Mouse (Mus musculus): Measurements from ENCODE around the gene Trim8.

The Trim8 gene

DNA sequence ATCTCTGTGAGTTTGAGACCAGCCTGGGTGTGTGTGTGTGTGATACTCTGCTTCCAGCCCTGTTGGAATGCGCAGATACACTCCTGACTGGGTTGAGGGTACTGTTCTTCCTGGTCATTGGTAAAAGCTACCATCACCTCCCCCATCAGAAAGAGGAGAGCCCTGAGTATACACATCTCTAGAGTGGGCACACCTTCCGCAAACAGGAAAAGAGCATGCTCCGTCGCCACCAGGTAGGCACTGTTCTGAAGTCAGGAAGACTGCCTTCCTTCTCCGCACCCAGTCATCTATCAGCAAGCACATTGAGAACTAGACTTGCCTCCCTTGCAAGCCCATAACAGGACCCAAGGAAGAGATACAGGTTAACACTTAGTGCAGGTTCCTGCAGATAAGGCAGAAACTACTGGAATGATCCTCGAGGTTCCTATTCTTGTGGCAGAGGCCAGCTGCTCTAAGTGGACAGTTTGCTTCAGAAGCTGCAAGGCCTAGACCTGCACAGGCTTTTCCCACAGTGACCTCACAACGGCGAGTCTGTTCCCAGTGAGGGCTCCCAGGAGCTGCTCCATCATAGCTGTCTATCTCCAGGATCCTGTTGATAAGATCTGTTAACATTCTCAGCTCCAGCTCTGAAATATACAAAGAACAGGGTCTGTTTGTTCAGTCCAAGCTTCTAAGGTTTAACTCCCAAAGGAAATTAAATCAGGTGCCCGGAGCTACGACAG lies 20.7 kb upstream of the Trim8 start:
- no peak for DNase-seq

- DNase-seq, result no peak
Measured at GRCm38 (mm10) chr19:46481352-46481751, 20.1 kb upstream of the Trim8 start.

GRCm38 (mm10) chr19:46481756-46482155 lies 19.7 kb upstream of the Trim8 start:
- DNase-seq, result peak in 1 of 2 experiments; percentile 25

DNA sequence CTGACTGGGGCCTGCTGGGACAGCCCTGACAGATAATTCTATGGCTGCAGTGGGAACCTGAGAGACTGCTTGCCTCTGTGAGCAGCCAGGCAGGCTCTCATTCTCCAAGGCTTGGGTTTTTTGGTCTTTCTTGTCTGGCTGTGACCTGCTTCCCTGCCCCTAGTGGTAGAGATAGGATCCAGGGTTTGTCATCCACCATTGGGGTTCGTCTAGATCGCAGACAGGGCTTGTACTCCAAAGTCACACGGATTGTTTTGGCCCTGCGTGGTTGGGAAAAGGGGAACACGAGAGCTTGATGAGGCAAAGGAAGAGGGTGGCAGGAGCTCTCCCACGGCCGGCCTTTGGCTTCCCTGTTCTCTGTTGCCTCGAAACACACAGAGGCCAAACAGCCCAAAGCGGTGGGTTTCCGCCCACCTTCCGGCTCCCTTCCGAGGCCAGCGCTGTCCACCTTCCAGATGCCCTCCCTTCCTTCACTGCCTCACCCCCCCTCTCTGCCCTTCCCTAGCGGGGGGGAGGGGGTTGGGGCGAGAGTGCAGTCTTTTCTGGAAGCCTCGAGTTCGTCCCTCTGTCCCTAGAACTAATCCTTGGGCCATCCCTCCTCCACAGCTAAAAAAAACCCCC lies 18.5 kb upstream of the Trim8 start:
- peak in 1 of 2 experiments; percentile 52 for DNase-seq

DNA sequence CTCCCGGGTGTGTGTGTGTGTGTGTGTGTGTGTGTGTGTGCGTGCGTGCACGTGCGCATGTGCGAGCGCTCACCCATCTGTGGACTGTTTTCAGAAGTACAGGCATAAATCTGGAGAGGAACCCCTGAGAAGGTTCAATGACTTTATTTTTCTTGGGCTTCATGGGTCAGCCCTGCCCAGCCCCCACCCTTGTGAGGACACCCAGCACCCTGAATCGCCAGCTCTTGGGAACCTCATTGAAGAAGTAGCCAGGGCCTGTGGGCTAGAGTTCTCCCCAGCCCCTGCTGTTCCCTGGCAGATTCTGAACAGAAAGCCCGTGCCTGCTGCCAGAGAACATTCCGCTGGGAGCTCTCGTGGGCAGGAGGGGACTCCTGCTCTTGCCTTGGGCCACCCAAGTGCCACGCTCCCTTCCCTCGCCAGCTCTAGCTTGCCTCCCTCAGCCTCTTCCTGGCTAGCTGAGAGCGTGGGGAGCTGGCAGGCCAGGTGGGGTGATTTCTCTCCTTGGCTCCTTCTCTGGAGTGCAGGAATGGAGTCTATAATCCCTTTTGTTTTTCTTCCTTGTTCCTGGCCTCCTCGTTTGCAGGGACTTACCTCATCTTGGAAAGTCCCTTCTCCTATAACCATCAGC lies 17.7 kb upstream of the Trim8 start:
- peak; percentile 69 to 81 for DNase-seq

GRCm38 (mm10) chr19:46484518-46484917 lies 17.0 kb upstream of the Trim8 start:
- DNase-seq, result peak; percentile 90 to 91

GRCm38 (mm10) chr19:46485847-46486246 lies 15.7 kb upstream of the Trim8 start:
- no peak for DNase-seq

GRCm38 (mm10) chr19:46486709-46487108 lies 14.8 kb upstream of the Trim8 start:
- no peak for DNase-seq

DNA sequence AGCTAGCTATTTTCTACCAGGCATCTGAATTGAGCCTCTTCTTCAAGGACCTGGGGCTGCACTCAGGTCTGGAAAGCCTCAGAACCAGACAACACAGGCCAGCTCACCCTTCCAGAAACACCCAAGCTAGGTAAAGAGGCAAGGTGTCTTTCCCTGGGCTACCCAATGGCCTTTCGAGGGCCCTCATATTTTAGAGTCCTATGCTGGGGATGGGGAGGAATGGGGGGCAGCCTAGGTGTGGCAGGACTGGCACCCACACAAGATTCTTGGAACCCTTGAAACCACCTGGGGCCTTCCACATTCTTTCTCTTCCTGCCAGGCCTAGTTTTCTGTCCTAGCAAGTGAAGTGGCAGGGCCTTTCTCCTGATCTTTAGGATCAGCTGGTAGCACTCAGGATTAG lies 12.1 kb upstream of the Trim8 start:
- DNase-seq, result no peak

DNA sequence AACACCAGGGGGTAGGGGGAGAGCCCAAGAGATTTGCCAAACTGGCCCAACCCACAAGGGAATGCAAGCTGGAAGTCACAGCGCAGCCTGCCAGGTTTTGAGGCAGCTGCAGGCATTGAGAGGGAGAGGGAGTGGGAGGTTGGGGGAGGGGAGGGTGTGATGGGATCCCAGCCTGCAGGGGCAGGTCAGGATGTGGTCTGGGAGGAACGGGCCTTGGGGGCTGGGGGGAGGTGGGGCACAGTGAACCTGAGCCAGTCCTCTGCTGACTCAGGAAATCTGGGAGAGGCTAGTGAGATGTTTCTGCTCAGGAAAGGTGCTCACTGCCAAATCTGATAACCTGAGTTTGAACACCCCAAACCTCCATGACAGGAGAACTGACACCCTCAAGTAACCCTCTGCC lies 10.9 kb upstream of the Trim8 start:
- peak; percentile 45 to 62 for DNase-seq

DNA sequence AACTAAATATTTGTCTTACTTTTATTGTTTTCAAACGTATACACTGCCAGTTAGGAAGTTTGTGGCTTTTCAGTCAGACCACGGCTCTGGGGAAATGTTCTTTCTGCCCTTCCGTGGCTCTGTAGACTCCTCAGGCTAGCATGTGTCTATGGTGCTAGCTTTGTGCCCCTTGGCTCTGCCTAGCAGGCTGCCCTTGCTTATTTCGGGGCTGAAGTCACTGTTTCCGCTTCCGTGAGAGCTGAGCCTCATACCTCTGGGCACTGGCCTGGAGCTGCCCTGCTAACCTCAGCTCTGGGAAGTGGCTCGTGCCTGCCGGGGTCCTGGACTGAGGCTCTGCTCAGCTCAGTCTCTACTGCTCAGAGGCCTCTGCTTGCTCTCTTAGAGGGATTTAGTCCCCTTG lies 6.4 kb upstream of the Trim8 start:
- no peak for DNase-seq

DNA sequence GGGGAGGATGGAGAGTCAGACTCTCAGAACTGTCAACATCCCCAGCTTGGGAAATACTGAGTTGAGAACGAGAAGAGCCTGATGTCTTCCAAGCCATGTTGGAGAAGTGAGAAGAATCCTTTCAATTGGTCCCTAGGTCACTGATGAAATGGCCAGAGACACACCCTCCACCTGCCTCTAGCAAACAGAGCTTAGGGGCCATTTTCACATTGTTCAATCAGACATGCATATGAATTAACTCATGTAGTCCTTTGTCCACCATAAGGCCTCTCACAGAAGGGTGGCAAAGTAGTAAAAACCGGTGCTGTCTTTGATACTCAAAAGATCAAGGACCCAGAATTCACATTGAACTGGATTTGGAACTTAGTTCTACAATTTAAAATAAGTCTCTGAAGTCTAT lies 4.3 kb upstream of the Trim8 start:
- DNase-seq, result no peak

DNA sequence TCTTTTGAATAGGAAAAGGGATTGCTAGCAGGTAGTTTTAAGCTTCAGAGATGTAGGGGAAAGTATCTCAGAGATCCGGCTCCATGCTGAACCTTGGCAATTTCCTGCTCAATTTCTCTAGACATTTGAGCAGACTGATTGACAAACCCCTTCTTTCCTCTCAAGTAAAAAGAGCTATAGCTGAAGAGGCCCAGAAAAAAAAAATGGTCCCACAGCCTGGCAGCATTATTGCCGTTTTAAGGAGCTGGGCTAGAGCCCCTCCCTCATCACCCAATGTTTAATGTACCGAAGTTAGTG lies 2.0 kb upstream of the Trim8 start:
- DNase-seq, result no peak

- DNase-seq, result peak; percentile 99 to 100
Measured at GRCm38 (mm10) chr19:46499836-46500580, 1.5 kb upstream of the Trim8 start.

DNA sequence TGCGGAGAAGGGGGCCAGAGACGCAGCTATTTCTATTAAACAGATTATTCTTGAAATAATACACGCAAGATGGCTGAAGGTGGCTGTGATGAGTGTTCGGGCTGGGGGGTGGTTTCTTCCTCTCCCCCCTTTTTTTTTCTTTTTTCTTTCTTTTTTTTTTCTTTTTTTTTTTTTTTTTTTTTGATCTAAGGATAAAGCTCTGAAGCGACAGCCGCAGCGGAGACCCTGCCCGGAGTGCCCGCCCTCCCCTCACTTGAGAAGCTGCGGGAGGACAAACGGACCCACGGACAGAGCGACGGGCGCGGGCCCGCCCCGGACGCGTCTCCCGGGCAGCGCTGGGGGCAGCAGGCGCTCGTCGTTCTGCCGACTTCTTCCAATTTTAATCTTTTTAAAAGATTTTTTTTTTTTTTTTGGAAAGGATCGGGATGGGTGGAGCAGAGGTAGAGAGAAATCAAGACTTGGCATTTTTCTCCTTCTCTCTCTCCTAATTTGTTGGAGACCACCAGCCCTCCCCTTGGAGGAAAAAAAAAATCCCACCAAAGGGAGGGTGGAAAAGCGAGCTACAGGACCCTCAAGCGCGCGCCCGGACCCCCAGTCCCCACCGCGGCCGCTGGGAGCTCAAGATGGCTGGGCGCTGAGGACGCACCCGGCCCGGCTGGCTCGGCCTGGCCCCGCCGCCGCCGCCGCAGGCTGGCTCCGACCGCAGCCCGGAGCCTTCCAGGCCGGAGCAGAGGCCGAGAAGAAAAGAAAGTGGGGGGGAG lies 741 bp upstream of the Trim8 start:
- DNase-seq, result peak in 1 of 2 experiments; percentile 74

GRCm38 (mm10) chr19:46502069-46502455 lies 560 bp downstream of the Trim8 start:
- peak; percentile 81 to 86 for DNase-seq

DNA sequence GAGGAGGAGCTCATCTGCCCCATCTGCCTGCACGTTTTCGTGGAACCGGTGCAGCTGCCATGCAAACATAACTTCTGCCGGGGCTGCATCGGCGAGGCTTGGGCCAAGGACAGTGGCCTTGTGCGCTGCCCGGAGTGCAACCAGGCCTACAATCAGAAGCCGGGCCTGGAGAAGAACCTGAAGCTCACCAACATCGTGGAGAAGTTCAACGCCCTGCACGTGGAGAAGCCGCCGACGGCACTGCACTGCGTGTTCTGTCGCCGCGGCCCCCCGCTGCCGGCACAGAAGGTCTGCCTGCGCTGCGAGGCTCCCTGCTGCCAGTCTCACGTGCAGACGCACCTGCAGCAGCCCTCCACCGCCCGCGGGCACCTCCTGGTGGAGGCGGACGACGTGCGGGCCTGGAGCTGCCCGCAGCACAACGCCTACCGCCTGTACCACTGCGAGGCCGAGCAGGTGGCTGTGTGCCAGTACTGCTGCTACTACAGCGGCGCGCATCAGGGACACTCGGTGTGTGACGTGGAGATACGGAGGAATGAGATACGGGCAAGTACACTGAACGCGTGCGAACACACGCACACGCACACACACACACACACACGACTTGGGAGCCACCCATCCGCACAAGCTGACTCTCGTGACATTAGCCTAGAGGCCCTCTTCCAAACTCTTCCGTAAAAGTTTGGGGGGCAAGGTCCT lies 1.1 kb downstream of the Trim8 start:
- DNase-seq, result peak; percentile 87 to 93

DNA sequence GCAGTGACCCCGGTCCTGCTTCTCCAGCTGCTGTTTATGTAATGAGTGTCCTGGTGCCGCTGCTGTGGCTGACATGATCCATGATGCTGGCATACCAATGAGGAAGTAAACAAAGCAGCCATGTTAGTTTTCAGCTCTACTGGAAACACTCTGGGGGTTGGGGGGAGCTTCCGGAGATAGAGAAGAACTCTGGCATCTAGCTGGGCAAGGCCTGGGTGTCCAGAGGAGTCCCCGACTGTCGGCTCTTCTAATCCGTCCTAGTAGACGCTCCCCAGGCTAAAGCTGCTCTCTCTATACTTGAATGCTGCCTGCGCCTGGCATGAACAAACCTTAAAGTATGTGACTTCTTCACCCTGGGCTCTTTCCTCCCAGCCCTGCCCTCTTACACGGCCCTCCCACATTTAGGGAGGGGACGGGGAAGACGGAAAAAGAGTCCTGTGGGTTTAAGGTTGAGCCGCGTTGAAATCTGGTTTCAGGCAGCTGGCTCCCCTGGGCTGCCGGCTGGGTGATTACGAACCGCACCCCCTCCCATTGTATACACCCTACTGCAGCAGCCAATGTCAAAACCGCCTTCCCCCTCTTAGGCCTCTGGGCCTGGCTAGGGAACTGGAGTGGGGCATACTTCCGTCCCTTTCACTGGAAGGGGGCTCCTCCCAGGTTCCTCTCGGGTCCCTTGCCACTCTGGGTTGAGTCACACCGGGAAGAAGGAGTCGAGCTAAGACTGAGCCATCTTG lies 2.0 kb downstream of the Trim8 start:
- peak; percentile 84 to 92 for DNase-seq

DNA sequence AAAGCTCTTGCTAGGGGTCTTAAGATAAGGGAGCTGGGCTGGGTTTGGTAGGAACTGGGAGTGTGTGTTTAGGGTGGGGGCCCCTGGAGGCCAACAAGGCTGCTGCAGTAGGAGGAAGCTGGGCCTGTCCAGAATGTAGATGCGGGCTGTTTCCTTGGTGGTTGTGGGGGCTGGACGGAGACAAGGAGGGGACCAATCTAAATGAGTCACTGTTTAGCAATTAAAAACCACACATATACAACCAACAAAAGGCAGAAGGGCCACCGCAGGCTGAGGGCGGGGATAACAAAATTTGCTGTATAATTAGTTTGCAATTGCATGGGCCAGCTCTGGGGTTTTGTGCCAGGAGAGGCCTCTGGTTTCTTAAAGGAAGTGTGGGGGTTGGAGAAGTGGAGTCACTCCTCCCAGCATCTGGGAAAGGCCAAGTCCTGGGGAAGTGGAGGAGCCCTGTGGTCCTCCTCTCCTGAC lies 2.6 kb downstream of the Trim8 start:
- peak; percentile 68 to 71 for DNase-seq

GRCm38 (mm10) chr19:46504822-46505417 lies 3.4 kb downstream of the Trim8 start:
- DNase-seq, result no peak

Data from kidney, postnatal 36 days (tissue).